Mouse (Mus musculus) spleen, postnatal 10 days (tissue): ENCODE data around the gene Zscan10.

Source experiments
- DNase-seq, 2 experiments: peaks; one replicate each; pipeline ENCODE4 v3.0.0; 2021 to 2022; ENCODE audit warnings: low spot score in 2 of 2

Zscan10 gene

DNA sequence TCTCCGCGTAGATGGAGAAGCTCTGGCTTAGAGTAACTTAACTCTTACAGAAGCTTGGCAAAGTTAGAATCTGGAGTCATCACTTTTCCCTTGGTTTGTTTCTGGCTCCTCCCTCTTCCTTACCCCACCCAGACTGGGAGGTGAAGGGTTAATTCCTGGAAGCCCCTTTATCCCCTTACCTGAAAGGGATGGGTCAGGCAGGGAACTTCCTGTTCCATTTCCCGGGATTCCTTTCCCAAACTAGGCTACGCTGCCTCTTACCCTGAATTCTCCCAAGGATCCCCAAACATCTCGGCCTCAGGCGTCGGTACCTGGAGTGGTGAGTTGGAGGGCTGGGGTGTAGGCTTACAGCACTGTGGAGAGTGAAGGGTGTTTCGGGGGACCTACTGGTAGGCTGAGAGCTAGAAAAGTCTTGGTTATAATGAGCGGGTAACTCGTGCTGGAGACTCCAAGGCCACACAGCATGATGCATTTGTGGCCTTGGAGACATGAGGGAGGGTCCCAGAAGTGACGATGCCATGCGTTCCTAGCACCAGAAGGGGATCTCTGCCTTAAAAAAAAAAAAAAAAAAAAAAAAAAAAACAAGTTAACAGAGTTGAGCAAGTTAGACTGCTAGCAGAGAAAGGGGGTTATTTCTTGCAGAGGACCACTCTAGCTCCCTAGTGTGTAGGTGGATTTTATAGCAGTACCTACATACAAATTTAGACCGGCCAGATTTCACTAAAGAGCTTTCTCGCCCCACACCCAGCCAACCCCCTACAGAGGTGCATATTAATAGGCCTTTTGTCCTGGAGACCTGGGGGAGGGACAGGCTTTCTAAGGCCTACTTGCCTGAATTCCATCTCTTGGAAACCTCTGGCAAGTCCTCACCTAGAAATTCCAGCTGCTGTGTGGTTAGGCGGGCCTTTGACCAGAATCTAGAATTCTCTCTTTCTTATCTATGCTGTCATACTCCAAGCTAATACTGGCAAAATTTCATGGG, at the start of gene Zscan10:
Gene Zscan10, plus strand, starts transcription at position 216 of the 982 bp plus-strand sequence.
- DNase-seq = no peak

DNA sequence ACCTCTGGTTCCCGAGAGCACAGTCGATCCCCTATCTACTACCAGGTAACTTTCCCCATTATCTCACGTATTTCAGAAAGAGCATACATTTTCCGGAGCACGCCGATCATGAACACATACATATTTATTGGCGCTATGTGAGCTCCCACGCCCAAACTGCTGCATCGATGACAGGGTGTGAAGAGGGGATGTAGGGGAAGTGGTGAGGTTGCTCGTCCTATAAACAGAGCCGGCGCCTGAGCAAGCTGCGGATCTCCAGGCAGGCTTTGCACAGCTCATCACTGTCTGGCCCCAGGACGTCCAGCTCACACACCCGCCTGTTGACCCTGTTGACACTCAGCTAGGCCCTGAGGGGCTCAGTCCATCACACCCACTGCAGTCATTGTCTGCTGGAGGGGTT, 49.8 kb upstream of the Zscan10 start:
- no peak for DNase-seq

DNA sequence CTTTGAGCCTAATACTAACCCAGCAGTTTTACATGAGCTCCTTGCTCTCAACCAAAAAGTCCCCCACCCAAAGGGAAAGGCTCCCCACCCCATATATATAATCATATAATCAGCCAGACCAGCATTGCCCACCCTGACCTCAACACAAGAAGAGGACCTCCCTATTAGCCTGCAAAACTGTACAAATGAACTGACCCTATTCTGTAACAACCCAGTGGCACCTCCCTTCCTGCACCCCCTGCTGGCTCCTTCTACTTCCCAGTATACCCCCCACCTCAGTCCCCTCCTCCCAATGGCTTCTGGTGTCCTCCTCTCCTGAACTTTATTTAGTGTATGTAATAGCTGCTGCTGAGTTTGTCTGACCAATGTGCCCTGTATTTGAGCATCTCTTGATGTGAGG, 49.2 kb upstream of the Zscan10 start:
- DNase-seq = no peak

GRCm38 (mm10) chr17:23551963-23552362, 48.7 kb upstream of the Zscan10 start:
- DNase-seq = no peak

- DNase-seq = no peak
Observed at GRCm38 (mm10) chr17:23552896-23553633, 47.6 kb upstream of the Zscan10 start.

DNA sequence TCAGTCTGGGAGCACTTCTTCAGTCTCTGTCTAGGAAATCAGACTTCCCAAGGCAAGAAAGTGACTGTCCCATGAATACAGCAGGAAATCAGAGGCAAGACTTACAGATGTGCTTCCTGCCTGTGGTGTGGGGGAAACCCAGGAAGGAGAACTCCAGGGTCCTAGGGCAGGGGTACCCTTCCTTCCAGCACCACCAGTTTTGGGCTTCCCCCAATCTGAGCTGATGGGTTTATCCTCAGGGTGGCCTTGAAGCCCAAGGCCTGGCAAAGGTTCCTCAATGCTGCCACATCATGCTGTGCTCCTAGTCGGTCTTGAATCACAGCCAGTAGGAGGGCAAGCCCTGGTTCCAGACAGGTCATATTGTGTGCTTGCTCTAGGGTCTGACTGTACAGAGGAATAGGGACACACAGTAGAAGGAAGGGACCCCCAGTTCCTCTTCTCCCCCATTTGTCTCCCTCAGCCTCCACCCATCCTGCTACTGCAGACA, 47.0 kb upstream of the Zscan10 start:
- DNase-seq = no peak

DNA sequence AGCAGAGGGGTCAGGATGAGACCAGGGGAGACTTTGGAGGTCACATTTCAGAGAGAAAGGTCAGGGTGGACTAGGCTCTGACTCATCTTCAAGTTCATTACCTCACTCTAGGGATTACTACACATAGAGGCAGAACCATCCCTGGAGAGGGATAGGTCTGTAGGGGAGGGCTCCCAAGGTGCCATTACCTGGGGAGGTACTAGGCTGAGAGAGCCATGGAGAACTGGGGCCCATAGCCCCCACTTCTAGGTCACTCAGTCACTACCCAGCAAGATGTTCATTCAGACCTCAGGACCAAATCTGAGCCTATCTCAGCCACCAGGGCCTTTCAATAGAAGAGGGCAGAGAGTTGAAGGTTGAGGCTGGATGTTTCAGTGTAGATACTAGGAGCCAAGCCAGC, 46.3 kb upstream of the Zscan10 start:
- DNase-seq = no peak

- no peak for DNase-seq
Observed at GRCm38 (mm10) chr17:23555243-23555916, 45.3 kb upstream of the Zscan10 start.

DNA sequence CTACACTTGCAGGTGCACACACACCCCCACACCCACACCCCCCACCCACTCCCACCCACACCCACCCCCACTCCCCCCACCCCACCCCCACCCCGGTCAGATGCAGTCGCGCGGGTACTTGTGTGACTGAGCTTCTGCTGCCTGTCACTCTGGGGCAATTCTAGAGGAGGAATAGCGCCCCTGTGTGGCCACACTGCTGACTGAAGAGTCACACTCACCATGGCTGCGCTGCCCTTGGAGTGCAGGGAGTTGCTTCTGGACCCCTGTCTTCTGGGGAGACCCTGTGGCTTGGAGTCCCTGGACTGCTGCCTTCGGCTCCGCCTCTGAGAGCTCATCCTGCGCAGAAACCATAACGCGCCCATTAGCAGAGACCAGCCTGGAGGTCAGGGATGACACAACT, 40.9 kb upstream of the Zscan10 start:
- DNase-seq = peak in 1 of 2 experiments; percentile 79

GRCm38 (mm10) chr17:23563595-23564367, 36.9 kb upstream of the Zscan10 start, which contains the start of gene Zfp213:
Gene Zfp213, minus strand, starts transcription at chr17:23564238.
- DNase-seq = peak; percentile 91 to 97

- no peak for DNase-seq
Observed at GRCm38 (mm10) chr17:23564368-23564715, 36.3 kb upstream of the Zscan10 start.

GRCm38 (mm10) chr17:23566787-23567186, 33.9 kb upstream of the Zscan10 start:
- no peak for DNase-seq

DNA sequence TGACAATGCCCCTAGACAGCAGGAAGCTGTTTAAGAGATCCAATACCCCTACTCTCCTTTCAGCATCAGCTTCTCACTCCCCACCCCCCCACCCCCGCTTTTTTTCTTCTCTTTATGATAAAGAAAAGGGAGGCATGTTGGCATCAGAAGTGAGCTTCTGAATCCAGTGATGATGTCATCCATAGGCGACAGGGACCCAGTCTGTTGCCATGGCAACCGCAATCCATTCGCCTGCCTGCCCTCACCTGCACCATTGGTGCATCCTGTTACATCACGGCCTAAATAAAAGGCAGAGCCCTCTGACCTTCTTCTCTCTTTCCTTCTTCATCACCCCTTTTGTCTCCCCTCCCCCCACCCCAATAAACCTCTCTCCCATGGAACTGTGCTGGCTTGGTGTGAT, 32.3 kb upstream of the Zscan10 start:
- no peak for DNase-seq

GRCm38 (mm10) chr17:23570017-23570416, 30.6 kb upstream of the Zscan10 start:
- peak in 1 of 2 experiments; percentile 54 for DNase-seq

DNA sequence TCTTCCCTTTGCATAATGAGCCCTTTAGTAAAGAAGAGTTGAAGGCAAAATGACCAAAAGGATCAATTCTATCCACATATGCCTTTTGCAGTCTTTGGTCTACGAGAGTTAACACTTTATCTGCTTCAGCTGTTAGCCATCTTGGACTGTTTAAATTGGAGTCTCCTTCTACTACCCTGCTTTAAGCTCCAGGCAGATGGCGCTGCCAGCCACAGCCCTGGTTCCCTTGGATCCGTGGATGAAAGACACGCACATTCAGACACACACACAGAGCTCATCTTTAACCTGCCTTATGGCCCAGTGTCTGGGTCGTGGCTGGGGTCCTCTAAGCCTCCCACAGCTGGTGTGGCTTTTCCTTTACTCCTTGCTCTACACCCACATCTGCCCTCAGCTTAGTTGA, 29.6 kb upstream of the Zscan10 start:
- DNase-seq = no peak

DNA sequence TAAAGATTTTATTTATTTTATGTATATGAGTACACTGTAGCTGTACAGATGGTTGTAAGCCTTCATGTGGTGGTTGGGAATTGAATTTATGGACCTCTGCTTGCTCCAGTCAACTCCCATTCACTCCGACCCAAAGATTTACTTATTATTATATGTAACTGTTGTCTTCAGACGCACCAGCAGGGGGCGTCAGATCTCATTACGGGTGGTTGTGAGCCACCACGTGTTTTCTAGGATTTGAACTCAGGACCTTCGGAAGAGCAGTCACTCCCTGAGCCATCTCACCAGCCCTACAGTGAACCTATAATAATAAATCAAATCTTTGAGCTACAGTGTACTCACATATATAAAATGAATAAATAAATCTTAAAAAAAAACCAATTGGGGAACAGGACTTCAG, 28.6 kb upstream of the Zscan10 start:
- DNase-seq = peak in 1 of 2 experiments; percentile 42

- no peak for DNase-seq
Observed at GRCm38 (mm10) chr17:23574130-23574529, 26.5 kb upstream of the Zscan10 start.

DNA sequence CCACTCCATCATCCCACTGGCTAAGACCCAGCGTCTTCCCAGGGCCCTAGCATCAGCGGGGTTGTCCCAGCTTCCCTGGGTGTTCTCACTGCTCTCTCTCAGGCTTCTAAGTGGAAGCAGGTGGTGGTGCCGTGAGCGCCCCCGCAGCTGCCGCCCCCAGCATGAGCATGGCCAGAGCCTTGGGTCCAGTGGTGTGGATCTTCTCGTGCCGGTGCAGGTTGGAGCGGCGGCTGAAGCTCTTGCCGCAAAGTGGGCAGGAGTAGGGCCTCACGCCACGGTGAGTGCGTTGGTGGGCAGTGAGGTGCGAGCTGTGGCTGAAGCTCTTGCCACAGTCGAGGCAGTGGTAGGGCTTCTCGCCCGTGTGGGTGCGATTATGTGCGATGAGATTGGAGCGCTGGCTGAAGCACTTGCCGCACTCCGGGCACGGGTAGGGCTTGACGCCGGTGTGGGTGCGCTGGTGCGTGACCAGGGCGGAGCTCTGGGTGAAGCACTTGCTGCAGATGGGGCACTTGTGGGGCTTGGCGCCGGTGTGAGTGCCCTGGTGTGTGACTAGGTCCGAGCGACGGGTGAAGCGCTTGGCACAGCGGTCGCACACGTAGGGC, 24.6 kb upstream of the Zscan10 start:
- no peak for DNase-seq

DNA sequence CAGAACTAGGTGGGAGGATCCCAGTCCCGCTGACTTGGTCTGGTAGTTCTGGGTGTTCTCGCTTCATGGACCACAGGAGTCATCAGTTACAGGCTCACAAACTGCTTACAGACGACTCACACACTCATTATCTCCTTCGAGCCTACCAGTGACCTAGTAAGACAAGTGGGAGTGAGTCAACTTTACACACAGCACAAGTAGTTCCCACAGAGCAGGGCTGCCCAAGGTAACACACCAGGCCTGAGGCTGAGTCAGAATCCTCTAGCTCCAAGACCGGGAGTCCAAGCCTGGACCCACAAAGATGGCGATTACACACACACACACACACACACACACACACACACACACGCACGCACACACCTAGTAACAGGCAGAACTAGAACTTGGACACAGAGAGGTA, 15.9 kb upstream of the Zscan10 start:
- no peak for DNase-seq

- no peak for DNase-seq
Observed at GRCm38 (mm10) chr17:23585721-23586491, 14.8 kb upstream of the Zscan10 start.
